Mouse (Mus musculus) neural tube, embryonic 15.5 days (tissue): ENCODE results near the gene Gm498. TPM values are rescaled to one million over a fixed set of nuclear protein-coding genes. Genes with fewer than 3 reads are reported as not detected.
A peak's percentile ranks its signal among the peaks of the same experiment; 100 is the strongest.

Source experiments
- ATAC-seq: fragments of 200-750 bp; cut with Nextera tagmentation; 2 replicates; pipeline ENCODE4 v1.8.0; 2017; ENCODE audit warnings: mild to moderate bottlenecking, moderate TSS enrichment, moderate library complexity; ENCODE audit not compliant: low FRiP score
- H3K27ac ChIP-seq: fragments of 300-500 bp; sonication (generic); replicated peaks from 2 replicates; pipeline ENCODE4 v1.5.1; 2015; ENCODE audit warnings: mild to moderate bottlenecking, inconsistent platforms
- H3K27me3 ChIP-seq: fragments of 300-500 bp; sonication (generic); replicated peaks from 2 replicates; pipeline ENCODE4 v1.6.1; 2015; ENCODE audit warnings: inconsistent platforms
- H3K36me3 ChIP-seq: fragments of 300-500 bp; sonication (generic); 2 replicates; pipeline ENCODE4 v1.6.1; 2015; ENCODE audit warnings: inconsistent platforms
- H3K4me1 ChIP-seq: fragments of 300-500 bp; sonication (generic); 2 replicates; pipeline ENCODE4 v1.6.1; 2015; ENCODE audit warnings: inconsistent platforms
- H3K4me2 ChIP-seq: fragments of 300-500 bp; sonication (generic); 2 replicates; pipeline ENCODE4 v1.6.1; 2015; ENCODE audit warnings: inconsistent platforms, mild to moderate bottlenecking, moderate library complexity
- H3K4me3 ChIP-seq: fragments of 300-500 bp; sonication (generic); replicated peaks from 2 replicates; pipeline ENCODE4 v1.5.1; 2015; ENCODE audit warnings: mild to moderate bottlenecking, inconsistent platforms
- H3K9ac ChIP-seq: fragments of 300-500 bp; sonication (generic); replicated peaks from 2 replicates; pipeline ENCODE4 v1.6.1; 2015; ENCODE audit warnings: mild to moderate bottlenecking, inconsistent platforms
- H3K9me3 ChIP-seq: fragments of 300-500 bp; sonication (generic); replicated peaks from 2 replicates; pipeline ENCODE4 v1.6.1; 2016; ENCODE audit warnings: inconsistent platforms
- WGBS: fragments of 180-500 bp; shearing (Covaris S2); methylation state at CpG from one replicate; pipeline ENCODE4 v1.1.7; 2015; ENCODE audit warnings: mixed read lengths; 5-methylcytosine and 5-hydroxymethylcytosine counted together
- polyA plus RNA-seq: library from polyadenylated mRNA; unstranded; fragments of >200 nt; fragmentation: Nextera tagmentation; extraction: Ambion mirVana; gene quantifications from 2 replicates; pipeline ENCODE4 v1.2.1, GENCODE M21; 2015

Gm498 gene
- polyA plus RNA-seq, result not detected in 2 replicates

DNA sequence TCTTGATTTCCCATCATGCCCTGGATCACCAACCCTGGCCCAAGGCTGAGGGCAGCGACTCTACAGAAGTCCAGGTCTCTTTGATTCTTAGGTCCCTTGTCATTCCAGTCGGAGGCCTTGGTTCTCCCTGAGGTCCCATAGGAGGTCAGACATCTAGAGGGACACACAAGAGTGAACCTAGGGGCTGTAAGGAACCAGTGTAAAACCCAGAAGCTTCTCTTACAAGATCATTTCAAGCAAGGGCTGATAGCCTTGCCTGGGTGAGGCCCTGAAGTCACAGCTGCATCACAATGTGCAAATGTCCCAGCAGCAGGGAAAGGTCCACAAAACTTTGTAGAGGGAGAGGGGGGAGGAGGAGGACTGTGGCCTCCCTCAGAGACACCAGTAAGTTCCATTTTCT is at the start of gene Gm498:
Gene Gm498 (plus strand): TSS at position 301 of the 400 bp plus-strand sequence.
- Histone ChIP-seq H3K9ac (no peak within 1 kb of the TSS), H3K9me3 (no peaks in the 10 kb centered on the region), H3K4me2 (no peak within 1 kb of the TSS), H3K4me1 (no peaks in the 10 kb centered on the region), H3K4me3 (no peak within 1 kb of the TSS), H3K27ac (no peak within 1 kb of the TSS), H3K27me3 (no peaks in the 10 kb centered on the region), H3K36me3 (no peaks in the 10 kb centered on the region)
- WGBS, result 84% methylated on average over 2 of the region's 2 CpGs
- ATAC-seq, result no peak

DNA sequence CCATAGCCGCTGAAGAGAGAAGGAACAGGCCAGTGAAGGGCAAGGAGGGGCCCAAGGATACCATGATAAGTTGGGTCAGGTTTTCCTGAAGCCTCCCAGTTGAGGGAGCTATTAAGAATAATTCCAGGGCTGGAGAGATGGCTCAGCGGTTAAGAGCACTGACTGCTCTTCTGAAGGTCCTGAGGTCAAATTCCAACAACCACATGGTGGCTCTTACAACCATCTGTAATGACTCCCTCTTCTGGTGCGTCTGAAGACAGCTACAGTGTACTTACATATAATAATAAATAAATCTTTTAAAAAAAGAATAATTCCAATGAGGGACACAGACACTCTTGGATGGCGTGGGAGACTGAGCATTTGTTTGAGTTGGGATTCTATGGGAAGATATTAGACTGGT is 47.4 kb upstream of the Gm498 start:
- 85% methylated on average over 4 of the region's 4 CpGs for WGBS
- H3K9ac ChIP-seq, result no peak overlapping the region
- H3K36me3 ChIP-seq, result peaks cover 34% of the 10 kb centered on the region
- no peak overlapping the region for H3K27ac ChIP-seq
- no peak overlapping the region for H3K4me2 ChIP-seq
- H3K27me3 ChIP-seq, result no peaks in the 10 kb centered on the region
- no peaks in the 10 kb centered on the region for H3K9me3 ChIP-seq
- H3K4me1 ChIP-seq, result peaks cover 17% of the 10 kb centered on the region
- H3K4me3 ChIP-seq, result no peak overlapping the region
- no peak for ATAC-seq

DNA sequence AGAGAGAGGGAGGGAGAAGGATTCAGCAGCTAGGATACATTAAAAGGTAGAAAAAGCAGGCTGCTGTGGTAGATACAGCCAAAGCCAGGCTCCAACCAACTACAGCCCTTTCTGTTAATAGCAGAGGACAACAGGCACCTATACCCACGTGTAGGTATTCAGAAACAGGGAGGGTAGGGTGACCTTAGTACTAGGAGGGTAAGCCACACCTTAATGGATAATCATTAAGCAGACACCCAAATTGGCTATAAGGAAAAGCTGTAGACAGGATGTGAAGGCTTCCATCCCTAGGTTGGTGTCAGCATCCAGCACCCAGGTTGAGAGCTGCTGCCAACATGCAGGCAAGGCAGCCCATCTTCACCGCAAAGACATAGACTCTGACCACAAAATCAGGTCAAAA is 45.4 kb upstream of the Gm498 start:
- H3K9ac ChIP-seq, result no peak overlapping the region
- H3K4me3 ChIP-seq, result no peak overlapping the region
- H3K4me2 ChIP-seq, result peak overlapping the region; percentile 82; the same call in 1 of the 2 replicates
- no peaks in the 10 kb centered on the region for H3K9me3 ChIP-seq
- ATAC-seq, result no peak
- H3K27ac ChIP-seq, result no peak overlapping the region
- peaks cover 17% of the 10 kb centered on the region for H3K4me1 ChIP-seq
- no peaks in the 10 kb centered on the region for H3K27me3 ChIP-seq
- 90% methylated on average over 2 of the region's 2 CpGs for WGBS
- peaks cover 17% of the 10 kb centered on the region for H3K36me3 ChIP-seq

DNA sequence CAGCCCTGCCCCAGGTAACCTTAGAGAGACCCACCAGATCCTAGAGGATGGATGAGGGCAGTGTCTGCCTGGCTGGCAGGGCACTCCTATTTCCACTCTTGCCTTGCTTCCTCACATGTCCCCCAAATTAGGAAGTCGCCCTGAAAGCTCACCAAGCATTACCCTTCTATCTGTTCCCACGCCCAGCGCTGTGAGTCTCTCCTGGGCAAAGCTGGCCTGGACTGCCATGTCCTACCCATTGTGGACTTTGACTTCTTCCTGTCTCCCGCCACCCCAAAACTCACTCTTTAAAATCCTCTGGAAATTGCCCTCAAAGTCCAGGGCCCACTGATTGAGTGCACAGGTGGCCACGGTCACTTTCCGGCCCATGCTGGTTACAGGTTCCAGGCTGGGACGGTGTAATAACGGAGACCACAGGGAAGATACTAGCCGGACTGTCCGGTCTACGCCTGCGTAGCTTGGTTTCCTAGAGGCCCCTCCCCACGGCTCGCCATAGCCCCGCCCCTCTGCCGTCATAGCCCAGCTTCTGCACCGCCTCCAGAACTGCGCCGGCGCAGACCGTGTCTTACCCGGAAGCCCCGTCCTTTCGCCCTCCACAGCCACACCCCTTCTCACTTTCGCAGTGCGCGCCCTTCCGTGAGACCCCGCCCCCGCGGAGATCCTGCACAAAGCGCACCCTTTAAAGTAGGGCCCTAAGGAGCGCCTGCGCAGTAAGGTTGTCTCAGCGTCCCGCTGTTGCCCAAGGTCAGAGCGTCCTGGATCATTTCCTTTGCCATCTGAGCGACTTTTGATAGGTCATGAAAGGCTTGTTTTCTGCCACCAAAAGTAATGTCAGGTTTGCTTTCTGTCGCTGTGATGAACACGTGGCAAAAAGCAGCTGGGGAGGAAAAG is 44.0 kb upstream of the Gm498 start, which contains the start of the genes Nadsyn1 and Dhcr7:
Gene Nadsyn1 (minus strand): TSS at position 475 of the 891 bp plus-strand sequence.
Gene Dhcr7 (plus strand): TSS at position 771 of the 891 bp plus-strand sequence.
- Histone ChIP-seq H3K9ac (peak within 1 kb of the TSS; percentile 66), H3K36me3 (peaks cover 10% of the 10 kb centered on the region), H3K27me3 (no peaks in the 10 kb centered on the region), H3K9me3 (no peaks in the 10 kb centered on the region), H3K4me3 (peak within 1 kb of the TSS; percentile 56), H3K4me1 (peaks cover 17% of the 10 kb centered on the region), H3K4me2 (peak within 1 kb of the TSS; percentile 82), H3K27ac (peak within 1 kb of the TSS; percentile 85)
- peak; percentile 97 for ATAC-seq
- WGBS, result under 1% methylated on average over 40 of the region's 40 CpGs

DNA sequence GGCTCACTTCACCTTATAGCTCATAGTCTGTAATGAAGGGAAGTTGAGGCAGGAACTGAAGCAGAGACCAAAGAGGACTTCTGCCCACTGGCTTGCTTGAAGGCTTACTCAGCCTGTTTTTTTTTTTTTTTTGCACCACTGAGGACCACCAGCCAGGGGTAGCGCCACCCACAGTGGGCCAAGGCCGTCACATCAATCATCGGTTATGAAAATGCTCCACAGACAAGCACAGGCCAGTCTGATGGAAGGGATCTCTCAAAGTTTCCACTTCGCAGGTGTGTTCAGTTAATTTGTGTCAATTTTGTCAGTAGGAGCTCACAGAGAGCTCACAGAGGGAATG is 43.4 kb upstream of the Gm498 start:
- ATAC-seq, result peak; percentile 20; the same call in 1 of the 2 replicates
- Histone ChIP-seq H3K9ac (peak overlapping the region; percentile 34; the same call in 1 of the 2 replicates), H3K4me3 (peak overlapping the region; percentile 56), H3K27ac (peak overlapping the region; percentile 85), H3K4me1 (peaks cover 17% of the 10 kb centered on the region), H3K9me3 (no peaks in the 10 kb centered on the region), H3K27me3 (no peaks in the 10 kb centered on the region), H3K4me2 (peak overlapping the region; percentile 82), H3K36me3 (peaks cover 8% of the 10 kb centered on the region)
- WGBS, result 73% methylated on average over 4 of the region's 4 CpGs

DNA sequence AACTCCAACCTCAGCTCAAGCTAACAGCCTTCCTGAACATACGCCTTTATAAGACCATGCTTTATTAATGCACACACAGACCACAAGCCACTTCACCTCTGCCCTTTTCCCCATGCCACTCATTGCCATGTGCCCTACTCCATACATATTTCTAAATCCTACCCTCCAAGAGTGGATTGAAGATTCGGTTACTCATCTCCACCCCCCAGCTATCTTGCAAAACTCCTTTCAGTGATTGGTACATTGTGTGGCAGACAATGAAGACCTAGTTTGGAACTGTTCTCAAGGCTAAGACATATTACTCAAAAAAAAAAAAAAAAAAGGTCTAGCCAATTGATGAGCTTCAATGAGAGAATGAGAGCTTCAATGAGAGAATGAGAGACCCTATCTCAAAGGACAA is 39.7 kb upstream of the Gm498 start:
- Histone ChIP-seq H3K4me3 (no peak overlapping the region), H3K27me3 (no peaks in the 10 kb centered on the region), H3K27ac (no peak overlapping the region), H3K4me2 (no peak overlapping the region), H3K9me3 (no peaks in the 10 kb centered on the region), H3K36me3 (no peaks in the 10 kb centered on the region), H3K9ac (no peak overlapping the region), H3K4me1 (peaks cover 33% of the 10 kb centered on the region)
- no peak for ATAC-seq
- WGBS, result 94% methylated on average over 2 of the region's 2 CpGs

DNA sequence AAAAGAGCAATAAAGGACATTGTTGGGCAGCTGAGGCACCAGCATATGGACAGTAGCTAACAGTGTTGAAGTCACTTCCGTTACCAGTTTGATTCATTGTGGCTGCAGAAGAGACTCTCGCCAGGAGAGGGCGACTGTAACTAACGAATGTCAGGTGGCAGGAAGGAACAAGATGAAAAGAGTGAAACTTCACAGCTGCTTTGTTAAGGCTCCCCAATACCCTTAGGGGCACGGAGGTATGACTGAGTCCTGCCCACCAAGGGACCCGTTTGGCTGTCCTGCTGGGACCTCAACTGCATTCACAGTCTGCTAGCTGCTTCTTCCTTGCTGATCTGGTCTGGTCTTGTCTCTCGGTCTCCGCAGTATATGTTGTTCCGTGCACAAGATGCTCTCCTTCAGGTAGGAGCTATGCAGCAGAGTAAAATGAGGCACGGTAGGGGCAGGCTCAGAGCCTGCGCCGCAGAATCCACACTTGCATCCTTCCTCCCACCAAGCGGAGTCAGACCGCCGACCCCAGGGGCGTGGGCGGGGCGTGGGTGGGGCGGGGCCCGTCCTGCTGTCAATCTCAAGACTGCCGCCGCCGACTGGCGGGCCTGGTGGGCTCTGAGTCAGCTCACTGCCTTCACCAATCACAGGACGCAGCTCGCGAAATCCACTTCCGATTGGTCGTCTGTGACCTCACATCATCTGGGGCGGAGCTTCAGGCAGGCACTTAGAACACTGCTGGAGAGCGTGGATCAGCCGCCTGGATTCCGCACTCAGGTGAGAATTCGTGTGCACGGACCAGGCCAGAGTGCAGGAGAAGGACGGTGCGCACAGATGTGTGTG is 36.9 kb upstream of the Gm498 start:
- H3K4me1 ChIP-seq, result peaks cover 51% of the 10 kb centered on the region
- peak overlapping the region; percentile 64 for H3K4me3 ChIP-seq
- 2% methylated on average over 37 of the region's 37 CpGs for WGBS
- peak overlapping the region; percentile 94 for H3K4me2 ChIP-seq
- ATAC-seq, result peak; percentile 97
- no peaks in the 10 kb centered on the region for H3K36me3 ChIP-seq
- no peaks in the 10 kb centered on the region for H3K27me3 ChIP-seq
- H3K9ac ChIP-seq, result peak overlapping the region; percentile 69
- peak overlapping the region; percentile 98 for H3K27ac ChIP-seq
- no peaks in the 10 kb centered on the region for H3K9me3 ChIP-seq

DNA sequence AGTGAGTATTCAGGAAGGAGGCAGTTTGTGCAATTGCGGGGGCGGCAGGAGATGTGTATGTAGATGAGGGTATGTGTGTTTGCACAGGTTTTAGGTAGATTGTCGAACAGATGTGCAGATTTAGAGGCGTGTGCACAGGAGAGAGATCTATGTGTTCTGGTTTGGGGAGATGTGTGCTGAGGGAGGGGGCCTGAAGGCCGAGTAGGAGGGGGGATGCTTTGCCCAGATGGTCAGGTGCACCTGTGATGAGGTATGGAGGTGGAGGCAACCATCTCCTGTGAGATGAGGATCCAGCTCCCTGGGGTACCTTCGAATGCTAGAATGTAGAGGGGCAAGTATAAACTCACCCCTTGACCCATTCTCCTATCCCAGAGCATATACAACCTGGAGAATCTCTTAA is 36.2 kb upstream of the Gm498 start:
- peak overlapping the region; percentile 94 for H3K4me2 ChIP-seq
- no peaks in the 10 kb centered on the region for H3K9me3 ChIP-seq
- peak overlapping the region; percentile 64 for H3K4me3 ChIP-seq
- peak; percentile 25 for ATAC-seq
- peak overlapping the region; percentile 98 for H3K27ac ChIP-seq
- peaks cover 58% of the 10 kb centered on the region for H3K4me1 ChIP-seq
- 14% methylated on average over 6 of the region's 6 CpGs for WGBS
- H3K9ac ChIP-seq, result peak overlapping the region; percentile 69
- H3K36me3 ChIP-seq, result no peaks in the 10 kb centered on the region
- no peaks in the 10 kb centered on the region for H3K27me3 ChIP-seq

DNA sequence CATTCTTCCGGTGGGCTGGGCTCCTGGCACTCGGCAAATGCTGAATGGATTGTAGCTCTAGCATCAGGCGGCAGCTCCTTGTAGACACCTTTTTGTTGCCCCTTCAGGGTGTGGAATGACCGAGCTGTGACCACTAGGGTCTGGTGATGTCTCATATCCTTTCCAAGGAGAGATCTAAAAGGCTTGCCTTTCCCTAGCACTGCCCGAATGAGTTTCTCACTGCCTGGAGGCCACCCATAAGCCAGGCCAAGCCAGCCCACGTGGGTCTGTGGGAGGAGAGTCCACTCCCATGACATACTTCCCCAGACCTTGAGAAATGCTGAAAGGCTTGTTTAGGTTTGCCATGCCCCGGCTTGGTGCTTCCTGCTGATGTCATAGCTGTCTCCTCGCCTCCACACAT is 34.4 kb upstream of the Gm498 start:
- peak overlapping the region; percentile 94 for H3K4me2 ChIP-seq
- no peak for ATAC-seq
- H3K9me3 ChIP-seq, result no peaks in the 10 kb centered on the region
- 80% methylated on average over 8 of the region's 8 CpGs for WGBS
- no peak overlapping the region; the same call in 1 of the 2 replicates for H3K9ac ChIP-seq
- no peak overlapping the region for H3K27ac ChIP-seq
- H3K36me3 ChIP-seq, result peaks cover 5% of the 10 kb centered on the region; the same call in 1 of the 2 replicates
- H3K27me3 ChIP-seq, result no peaks in the 10 kb centered on the region
- peak overlapping the region; percentile 64; the same call in 1 of the 2 replicates for H3K4me3 ChIP-seq
- peaks cover 70% of the 10 kb centered on the region for H3K4me1 ChIP-seq

DNA sequence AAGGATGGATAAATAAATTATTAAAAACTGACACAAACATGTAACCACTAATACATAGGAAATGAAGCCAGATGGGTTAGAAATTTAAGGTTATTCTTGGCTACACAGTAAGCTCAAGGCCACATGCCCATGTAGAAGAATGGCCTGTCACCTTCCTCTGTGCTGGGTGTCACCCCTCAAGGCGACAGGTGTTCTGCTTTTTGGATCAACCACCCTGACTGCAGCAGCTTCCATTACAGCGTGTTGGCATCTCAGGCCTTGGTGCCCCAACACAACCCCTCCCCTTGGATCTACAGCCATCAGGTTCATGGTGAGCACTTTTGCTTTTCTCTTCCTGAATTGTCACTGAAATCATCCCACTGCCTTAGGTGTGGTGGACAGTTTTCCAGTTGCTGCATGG is 34.0 kb upstream of the Gm498 start:
- Histone ChIP-seq H3K9me3 (no peaks in the 10 kb centered on the region), H3K27ac (no peak overlapping the region), H3K4me1 (peaks cover 70% of the 10 kb centered on the region), H3K9ac (no peak overlapping the region), H3K27me3 (no peaks in the 10 kb centered on the region), H3K4me3 (no peak overlapping the region), H3K36me3 (peaks cover 9% of the 10 kb centered on the region), H3K4me2 (peak overlapping the region; percentile 94)
- 96% methylated on average over 2 of the region's 2 CpGs for WGBS
- ATAC-seq, result no peak

DNA sequence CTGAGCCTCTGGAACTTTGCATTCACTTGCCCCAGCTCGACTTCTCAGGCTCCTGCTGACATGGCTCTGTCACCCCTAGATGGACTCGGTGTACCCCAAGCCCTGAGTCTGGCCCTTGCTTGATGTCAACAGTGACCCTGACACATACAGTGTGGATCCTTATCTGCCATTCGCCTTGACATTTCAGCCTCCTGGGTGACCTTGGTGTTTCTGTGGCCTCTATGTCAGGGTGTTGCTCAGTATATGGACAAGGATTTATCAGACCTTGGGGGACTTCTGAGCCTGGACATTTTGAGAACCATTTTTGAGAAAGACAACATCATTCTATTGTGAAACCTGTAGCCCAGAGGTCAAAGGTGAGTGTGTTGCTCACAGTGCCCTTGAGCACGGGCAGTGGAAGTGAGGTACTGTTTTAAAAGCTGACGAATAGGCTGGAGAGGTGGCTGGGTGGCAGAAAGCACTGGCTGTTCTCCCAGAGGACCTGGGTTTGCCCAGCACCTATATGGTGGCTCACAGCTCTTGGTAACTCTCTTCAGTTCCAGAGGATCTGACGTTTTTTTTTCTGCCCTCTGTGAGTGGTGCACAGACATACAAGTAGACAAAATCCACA is 33.0 kb upstream of the Gm498 start:
- ATAC-seq, result no peak
- no peaks in the 10 kb centered on the region for H3K9me3 ChIP-seq
- no peak overlapping the region for H3K4me3 ChIP-seq
- no peak overlapping the region for H3K4me2 ChIP-seq
- H3K36me3 ChIP-seq, result peaks cover 20% of the 10 kb centered on the region
- 72% methylated on average over 6 of the region's 6 CpGs for WGBS
- H3K9ac ChIP-seq, result no peak overlapping the region
- H3K27me3 ChIP-seq, result no peaks in the 10 kb centered on the region
- no peak overlapping the region for H3K27ac ChIP-seq
- peaks cover 70% of the 10 kb centered on the region for H3K4me1 ChIP-seq
